Mouse (Mus musculus) CH12.LX (cell line): Measurements from ENCODE around the gene Dlg5. TPM values are rescaled to one million over a fixed set of nuclear protein-coding genes. Genes with fewer than 3 reads are reported as not detected.

ENCODE experiments used
- DNase-seq: peaks from one replicate; pipeline ENCODE4 v3.0.0-alpha.2; 2013; ENCODE audit errors: extremely low read depth
- H3K27ac ChIP-seq: 2 replicates; pipeline ENCODE4 v1.5.1; 2012; ENCODE audit warnings: low read depth, mild to moderate bottlenecking, control low read depth, moderate library complexity; ENCODE audit not compliant: insufficient read depth
- H3K27me3 ChIP-seq: replicated peaks from 2 replicates; pipeline ENCODE3; 2012; ENCODE audit warnings: inconsistent platforms
- H3K36me3 ChIP-seq, 2 experiments: replicated peaks in 1 of 2; 2 replicates each; pipeline versions ENCODE3 to v1.6.1; 2012; ENCODE audit warnings: inconsistent platforms in 1 of 2, low read length in 1 of 2, mild to moderate bottlenecking in 1 of 2, mixed read lengths in 1 of 2, moderate library complexity in 1 of 2; ENCODE audit not compliant: control insufficient read depth in 1 of 2, insufficient read depth in 1 of 2
- H3K4me1 ChIP-seq, 2 experiments: 2 replicates each; pipeline ENCODE4 v1.6.1; 2012; ENCODE audit warnings: inconsistent platforms in 1 of 2, moderate library complexity in 1 of 2; ENCODE audit not compliant: insufficient read depth in 2 of 2, control insufficient read depth in 1 of 2
- H3K4me2 ChIP-seq: 2 replicates; pipeline ENCODE4 v1.6.1; 2012; ENCODE audit warnings: low read depth, mild to moderate bottlenecking, control low read depth; ENCODE audit not compliant: poor library complexity, insufficient read depth, severe bottlenecking
- H3K4me3 ChIP-seq, 3 experiments: fragments of 150-350 bp in 1 of 3; sonication (generic) in 1 of 3; replicated peaks in 1 of 3; 2 replicates each; pipeline versions ENCODE3 to v1.5.1; 2011 to 2012; ENCODE audit warnings: low read depth in 2 of 3, low read length in 2 of 3, mild to moderate bottlenecking in 2 of 3, moderate library complexity in 2 of 3, control low read depth in 1 of 3, improper control_type of control experiment in 1 of 3, inconsistent platforms in 1 of 3, mixed read lengths in 1 of 3; ENCODE audit not compliant: poor library complexity in 1 of 3
- H3K79me2 ChIP-seq: replicated peaks from 2 replicates; pipeline ENCODE4 v1.6.1; 2012; ENCODE audit warnings: mild to moderate bottlenecking, moderate library complexity; ENCODE audit not compliant: control insufficient read depth, poor library complexity, insufficient read depth, severe bottlenecking; ENCODE audit errors: extremely low read depth
- H3K9ac ChIP-seq: 2 replicates; pipeline ENCODE4 v1.6.1; 2012; ENCODE audit warnings: low read depth, mild to moderate bottlenecking, control low read depth, moderate library complexity; ENCODE audit not compliant: insufficient read depth
- H3K9me3 ChIP-seq: replicated peaks from 2 replicates; pipeline ENCODE3; 2012; ENCODE audit warnings: low read length, inconsistent platforms, mixed read lengths
- CHD1 ChIP-seq: IDR thresholded peaks from 2 replicates; pipeline ENCODE4 v1.6.1; 2012; ENCODE audit warnings: low read depth, low read length, improper control_type of control experiment, inconsistent platforms
- CHD2 ChIP-seq: IDR thresholded peaks from 2 replicates; pipeline ENCODE4 v1.6.1; 2011; ENCODE audit warnings: low read length, improper control_type of control experiment
- E2F4 ChIP-seq: IDR thresholded peaks from 2 replicates; pipeline ENCODE4 v1.6.1; 2011; ENCODE audit warnings: low read depth, low read length, improper control_type of control experiment; ENCODE audit not compliant: insufficient replicate concordance
- EP300 ChIP-seq: IDR thresholded peaks from 2 replicates; pipeline ENCODE4 v1.6.1; 2011; ENCODE audit warnings: low read length, improper control_type of control experiment
- ETS1 ChIP-seq: conservative IDR thresholded peaks from 2 replicates; pipeline ENCODE4 v1.6.1; 2012; ENCODE audit warnings: low read depth, mild to moderate bottlenecking, inconsistent platforms, low read length, improper control_type of control experiment, moderate library complexity
- JUN ChIP-seq: IDR thresholded peaks from 2 replicates; pipeline ENCODE4 v1.6.1; 2011; ENCODE audit warnings: low read depth, mild to moderate bottlenecking, low read length, improper control_type of control experiment, moderate library complexity; ENCODE audit not compliant: insufficient read depth
- JUND ChIP-seq: conservative IDR thresholded peaks from 2 replicates; pipeline ENCODE4 v1.6.1; 2011; ENCODE audit warnings: low read depth, low read length, improper control_type of control experiment
- KAT2A ChIP-seq: IDR thresholded peaks from 2 replicates; pipeline ENCODE4 v1.6.1; 2012; ENCODE audit warnings: low read length, improper control_type of control experiment, inconsistent platforms; ENCODE audit not compliant: insufficient replicate concordance
- MAZ ChIP-seq: IDR thresholded peaks from 2 replicates; pipeline ENCODE4 v1.6.1; 2012; ENCODE audit warnings: low read depth, mild to moderate bottlenecking, inconsistent platforms, low read length, improper control_type of control experiment, moderate library complexity
- MEF2A ChIP-seq: IDR thresholded peaks from 2 replicates; pipeline ENCODE4 v1.6.1; 2014; ENCODE audit warnings: low read depth, mild to moderate bottlenecking, inconsistent platforms, low read length, improper control_type of control experiment, borderline replicate concordance
- MXI1 ChIP-seq: IDR thresholded peaks from 2 replicates; pipeline ENCODE4 v1.6.1; 2011; ENCODE audit warnings: mild to moderate bottlenecking, low read depth, low read length, improper control_type of control experiment
- NRF1 ChIP-seq: IDR thresholded peaks from 2 replicates; pipeline ENCODE4 v1.6.1; 2014; ENCODE audit warnings: low read depth, mild to moderate bottlenecking, inconsistent platforms, low read length, improper control_type of control experiment, moderate library complexity
- POLR2A ChIP-seq: IDR thresholded peaks from 2 replicates; pipeline ENCODE4 v1.6.1; 2011; ENCODE audit warnings: low read depth, mild to moderate bottlenecking, improper control_type of control experiment, low read length
- RAD21 ChIP-seq: IDR thresholded peaks from 2 replicates; pipeline ENCODE4 v1.6.1; 2011; ENCODE audit warnings: low read depth, mild to moderate bottlenecking, low read length, improper control_type of control experiment, moderate library complexity
- SIN3A ChIP-seq: IDR thresholded peaks from 2 replicates; pipeline ENCODE4 v1.6.1; 2012; ENCODE audit warnings: low read length, improper control_type of control experiment, inconsistent platforms
- TBP ChIP-seq: conservative IDR thresholded peaks from 2 replicates; pipeline ENCODE4 v1.6.1; 2011; ENCODE audit warnings: low read depth, low read length, improper control_type of control experiment
- USF1 ChIP-seq: IDR thresholded peaks from 2 replicates; pipeline ENCODE4 v1.6.1; 2014; ENCODE audit warnings: low read depth, mild to moderate bottlenecking, inconsistent platforms, low read length, improper control_type of control experiment
- USF2 ChIP-seq: conservative IDR thresholded peaks from 2 replicates; pipeline ENCODE4 v1.6.1; 2011; ENCODE audit warnings: low read depth, low read length, improper control_type of control experiment
- ZC3H11A ChIP-seq: IDR thresholded peaks from 2 replicates; pipeline ENCODE4 v1.6.1; 2012; ENCODE audit warnings: low read depth, mild to moderate bottlenecking, inconsistent platforms, low read length, improper control_type of control experiment
- ZKSCAN1 ChIP-seq: IDR thresholded peaks from 2 replicates; pipeline ENCODE4 v1.6.1; 2012; ENCODE audit warnings: low read depth, inconsistent platforms, low read length, improper control_type of control experiment, borderline replicate concordance
- ZNF384 ChIP-seq: IDR thresholded peaks from 2 replicates; pipeline ENCODE4 v1.6.1; 2012; ENCODE audit warnings: low read depth, low read length, improper control_type of control experiment, inconsistent platforms
- dilution Hi-C: fragments of 300-500 bp; cut with MboI; formaldehyde crosslinking; loops from 2 replicates; pipeline ENCODE4 v1.14.3; 2020; ENCODE audit warnings: low sequenced_read_pairs; ENCODE audit not compliant: extremely low pct_unique_long_range_greater_than_20kb, extremely low pct_ligation_motif_present
- in situ Hi-C: fragments of 300-500 bp; cut with MboI; formaldehyde crosslinking; loops from 3 replicates; pipeline ENCODE4 v1.14.3; 2019; ENCODE audit warnings: low sequenced_read_pairs, low pct_ligation_motif_present, low pct_unique_long_range_greater_than_20kb, mixed read lengths
- polyA plus RNA-seq: library from polyadenylated mRNA; unstranded; fragments of >175 nt; gene quantifications from 2 replicates; pipeline ENCODE4 v1.2.1, GENCODE M21; 2012; ENCODE audit warnings: low read depth; ENCODE audit not compliant: insufficient read length
- total RNA-seq, 2 experiments: library from RNA; depleted of rRNA; stranded (reverse); fragments of 300-350 nt in 1 of 2; fragments of >200 nt in 1 of 2; gene quantifications; 2 replicates each; pipeline ENCODE4 v1.2.3; 2012 to 2014

Dlg5 gene
- total and polyA plus RNA-seq, 3 experiments: 0.07 to 0.76 TPM; not detected in 1

- TF ChIP-seq RAD21 (no peak), KAT2A (no peak), ZKSCAN1 (no peak), POLR2A (no peak), TBP (no peak), MEF2A (no peak), USF1 (no peak), USF2 (no peak), CHD1 (no peak), EP300 (no peak), SIN3A (no peak), E2F4 (no peak), JUN (no peak), JUND (no peak), MXI1 (no peak), ZNF384 (no peak), ETS1 (no peak), ZC3H11A (no peak)
- no peak for DNase-seq
- Histone ChIP-seq H3K9me3 (peaks cover 34% of the 10 kb centered on the region), H3K4me1 (peaks cover 0 to 5% of the 10 kb centered on the region in 2 experiments; a peak in 1 of 4 replicates), H3K4me3 (no peak overlapping the region), H3K27me3 (peaks cover 12% of the 10 kb centered on the region), H3K27ac (no peak overlapping the region), H3K4me2 (no peak overlapping the region), H3K9ac (no peak overlapping the region), H3K79me2 (no peaks in the 10 kb centered on the region), H3K36me3 (no peaks in the 10 kb centered on the region)
- dilution Hi-C loops (no loop called here), in situ Hi-C loops (no loop called here)
Observed at GRCm38 (mm10) chr14:24239651-24240050, 6.1 kb downstream of the Dlg5 start.

- dilution Hi-C loops: no loop called here
- Histone ChIP-seq H3K9ac (no peak overlapping the region), H3K4me2 (no peak overlapping the region), H3K36me3 (no peaks in the 10 kb centered on the region), H3K27ac (no peak overlapping the region), H3K9me3 (peaks cover 43% of the 10 kb centered on the region), H3K79me2 (no peaks in the 10 kb centered on the region), H3K27me3 (peaks cover 2% of the 10 kb centered on the region), H3K4me3 (no peak overlapping the region), H3K4me1 (peaks cover 0 to 5% of the 10 kb centered on the region in 2 experiments; a peak in 1 of 4 replicates)
- in situ Hi-C loops: no loop called here
- TF ChIP-seq RAD21: no peak
- TF ChIP-seq CHD2: no peak
- TF ChIP-seq NRF1: no peak
- no peak for TF ChIP-seq E2F4
- no peak for TF ChIP-seq JUN
- TF ChIP-seq MAZ: no peak
- no peak for DNase-seq
Observed at GRCm38 (mm10) chr14:24235954-24236353, 9.8 kb downstream of the Dlg5 start.
